Mouse (Mus musculus) splenic B cell, adult 2 months (primary cell): ENCODE results near the gene Dennd5b.

Source experiments
- DNase-seq: peaks from one replicate; pipeline ENCODE4 v3.0.0-alpha.2; 2011; ENCODE audit warnings: low read depth, low spot score
- H3K27me3 ChIP-seq: 2 replicates; pipeline ENCODE4 v1.6.1; 2012; ENCODE audit warnings: mild to moderate bottlenecking, low read length, moderate library complexity, mixed read lengths; ENCODE audit not compliant: control insufficient read depth, poor library complexity, insufficient read depth, severe bottlenecking
- H3K36me3 ChIP-seq: 2 replicates; pipeline ENCODE4 v1.6.1; 2012; ENCODE audit warnings: mild to moderate bottlenecking, low read length, moderate library complexity, mixed read lengths; ENCODE audit not compliant: control insufficient read depth, poor library complexity, insufficient read depth, severe bottlenecking

Dennd5b gene

GRCm38 (mm10) chr6:149123042-149123441, 21.6 kb upstream of the Dennd5b start:
- no peaks in the 10 kb centered on the region for H3K27me3 ChIP-seq
- DNase-seq = no peak
- no peaks in the 10 kb centered on the region for H3K36me3 ChIP-seq

GRCm38 (mm10) chr6:149119853-149120252, 18.4 kb upstream of the Dennd5b start:
- DNase-seq = peak; percentile 86
- Histone ChIP-seq H3K27me3 (no peaks in the 10 kb centered on the region; the same call in 1 of the 2 replicates), H3K36me3 (no peaks in the 10 kb centered on the region)

DNA sequence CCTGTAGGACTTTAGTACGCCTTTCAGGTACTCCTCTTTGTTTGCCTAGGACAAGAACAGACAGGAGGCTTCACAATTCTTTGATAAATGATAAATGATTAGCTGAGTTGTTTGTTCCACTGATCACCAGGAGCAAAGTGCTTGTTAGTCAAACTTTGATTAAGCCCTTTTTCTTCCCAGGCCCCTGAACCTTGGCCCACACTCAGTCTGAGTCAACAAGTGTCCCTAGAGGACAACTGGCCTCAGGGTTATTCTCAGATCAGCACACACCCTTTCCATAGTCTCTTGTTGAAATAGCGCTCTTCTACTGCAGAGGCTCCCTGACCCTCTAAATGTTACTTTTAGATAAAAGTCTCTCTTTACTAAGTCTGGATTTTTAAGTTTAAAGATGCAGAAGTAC, 17.5 kb upstream of the Dennd5b start:
- H3K36me3 ChIP-seq = no peaks in the 10 kb centered on the region
- no peaks in the 10 kb centered on the region; the same call in 1 of the 2 replicates for H3K27me3 ChIP-seq
- no peak for DNase-seq

DNA sequence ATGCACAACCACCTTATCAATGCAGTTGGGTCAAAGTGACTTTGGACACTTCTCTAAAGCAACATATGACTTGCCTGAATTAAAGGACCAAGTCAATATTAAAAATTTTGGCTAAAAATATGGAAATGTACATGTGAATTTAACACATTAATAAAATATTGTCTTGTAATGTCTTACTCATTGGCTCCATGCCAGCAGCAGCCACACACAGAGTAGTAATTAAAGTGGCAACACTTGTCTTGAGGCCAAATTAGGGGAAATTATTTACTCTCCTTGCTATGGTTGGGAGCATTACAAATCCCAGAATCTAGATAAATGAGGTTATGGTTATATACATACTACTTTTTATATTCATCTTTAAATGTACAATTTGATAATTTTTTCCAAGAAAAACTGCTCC, 15.5 kb upstream of the Dennd5b start:
- Histone ChIP-seq H3K36me3 (no peaks in the 10 kb centered on the region), H3K27me3 (no peaks in the 10 kb centered on the region; the same call in 1 of the 2 replicates)
- no peak for DNase-seq

- Histone ChIP-seq H3K36me3 (no peaks in the 10 kb centered on the region), H3K27me3 (no peaks in the 10 kb centered on the region)
- DNase-seq = no peak
These were observed 7.4 kb upstream of the Dennd5b start for GRCm38 (mm10) chr6:149108909-149109308.

DNA sequence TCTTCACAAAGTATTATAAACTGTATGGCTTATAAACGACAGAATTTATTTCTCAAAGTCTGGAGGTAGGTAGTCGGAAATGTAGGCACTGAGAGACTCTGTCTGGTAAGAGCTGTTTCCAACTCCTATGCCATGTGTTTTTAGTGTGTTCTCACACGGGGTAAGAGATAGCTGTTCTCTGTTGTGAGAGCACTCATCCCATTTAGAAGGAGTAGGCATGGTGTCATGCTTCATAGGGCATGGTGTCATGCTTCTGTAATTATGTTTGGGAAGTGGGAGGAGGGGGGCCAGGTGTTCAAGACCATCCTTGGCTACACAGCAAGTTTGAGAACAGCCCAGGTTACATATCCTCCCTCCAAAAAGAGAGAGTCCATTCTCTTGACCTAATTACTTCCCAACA, 6.1 kb upstream of the Dennd5b start:
- Histone ChIP-seq H3K27me3 (no peaks in the 10 kb centered on the region), H3K36me3 (no peaks in the 10 kb centered on the region)
- DNase-seq = no peak

GRCm38 (mm10) chr6:149103451-149103850, 2.0 kb upstream of the Dennd5b start:
- no peak for DNase-seq
- H3K36me3 ChIP-seq = no peaks in the 10 kb centered on the region
- no peaks in the 10 kb centered on the region for H3K27me3 ChIP-seq

GRCm38 (mm10) chr6:149101943-149102243, 413 bp upstream of the Dennd5b start:
- no peak for DNase-seq
- Histone ChIP-seq H3K36me3 (no peaks in the 10 kb centered on the region), H3K27me3 (no peaks in the 10 kb centered on the region)

DNA sequence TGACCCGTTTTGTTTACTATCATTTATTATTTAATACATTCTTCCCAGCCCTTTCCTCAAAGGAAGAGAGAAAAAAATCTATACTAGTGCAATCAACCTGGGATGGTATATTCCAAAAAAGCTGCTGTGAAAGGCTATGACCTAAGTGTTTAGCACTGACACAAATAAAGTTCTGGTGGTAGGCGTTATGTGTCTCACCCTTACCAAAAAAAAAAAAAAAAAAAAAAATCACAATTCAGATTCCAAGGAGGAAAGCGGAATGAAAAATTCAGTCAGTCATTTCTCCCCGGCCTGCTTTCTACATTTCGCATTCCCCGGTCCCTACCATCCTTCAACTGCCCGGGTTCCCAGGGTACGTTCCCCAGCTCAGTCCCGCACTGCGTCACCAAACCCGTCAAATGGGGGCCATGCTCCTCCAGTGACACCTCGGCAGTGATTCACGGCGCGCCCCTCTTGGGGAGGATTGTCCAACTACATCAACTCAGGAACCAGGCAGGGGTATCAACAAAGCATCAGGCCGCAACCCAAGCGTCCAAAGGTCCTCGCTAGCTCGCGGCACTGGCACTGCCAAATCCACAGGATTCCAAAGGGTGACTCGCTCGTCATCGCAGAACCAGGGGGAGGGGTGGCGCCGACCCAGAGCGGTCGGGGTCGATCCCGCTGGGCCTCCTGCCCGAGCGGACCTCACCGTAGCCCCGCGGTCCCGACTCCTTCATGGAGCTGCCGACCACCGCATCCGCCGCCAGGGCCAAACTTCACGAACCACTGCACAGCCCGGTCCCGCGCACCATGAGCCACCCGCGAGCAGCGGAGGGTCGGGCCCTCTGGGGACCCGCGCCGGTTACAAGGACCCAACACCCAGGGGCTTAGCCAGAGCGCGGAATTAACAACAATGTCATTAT, 1.1 kb downstream of the Dennd5b start:
- Histone ChIP-seq H3K36me3 (no peaks in the 10 kb centered on the region), H3K27me3 (no peaks in the 10 kb centered on the region)
- DNase-seq = peak; percentile 56

DNA sequence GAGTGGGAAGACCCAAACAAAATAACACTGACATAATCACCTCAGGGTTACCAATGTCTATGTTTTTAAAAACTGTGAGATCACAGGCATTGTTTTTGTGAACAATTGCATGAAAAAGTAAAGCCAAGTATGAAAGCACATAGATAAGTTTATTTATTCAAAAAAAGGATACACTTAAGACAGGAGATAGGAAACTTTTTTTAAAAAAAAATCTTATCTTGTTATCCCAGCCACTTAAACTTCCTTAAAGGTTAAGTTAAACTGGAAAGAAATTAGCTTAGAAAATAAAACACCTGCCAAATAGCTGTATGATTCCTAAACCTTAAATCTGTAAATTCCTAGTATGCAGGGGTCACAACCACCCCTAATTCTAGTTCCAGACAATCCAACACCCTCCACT, 2.5 kb downstream of the Dennd5b start:
- no peak for DNase-seq

DNA sequence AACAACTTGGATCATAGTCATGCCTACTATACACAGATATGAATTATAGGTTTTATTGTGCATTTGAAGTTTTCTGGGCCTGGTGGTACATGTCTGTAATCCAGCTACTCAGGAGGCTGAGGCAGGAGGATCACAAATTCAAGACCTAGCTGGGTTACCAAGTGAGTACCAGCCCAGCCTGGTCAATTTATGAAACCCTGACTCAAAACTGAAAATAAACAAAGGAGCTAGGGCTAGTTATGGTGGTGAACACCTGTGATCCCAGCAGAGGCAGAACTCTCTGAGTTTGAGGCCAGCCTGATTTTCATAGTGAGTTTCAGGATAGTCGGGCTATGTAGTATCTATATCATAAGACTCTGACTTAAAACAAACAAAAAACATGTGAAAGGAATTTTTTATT, 4.2 kb downstream of the Dennd5b start:
- DNase-seq = no peak
- Histone ChIP-seq H3K27me3 (no peaks in the 10 kb centered on the region), H3K36me3 (no peaks in the 10 kb centered on the region)

More for the DNA sequence above, 2.5 kb downstream of the Dennd5b start:
- Histone ChIP-seq H3K36me3 (no peaks in the 10 kb centered on the region), H3K27me3 (no peaks in the 10 kb centered on the region)

GRCm38 (mm10) chr6:149096233-149096632, 5.2 kb downstream of the Dennd5b start:
- H3K36me3 ChIP-seq = no peaks in the 10 kb centered on the region
- H3K27me3 ChIP-seq = no peaks in the 10 kb centered on the region
- DNase-seq = no peak

- DNase-seq = peak; percentile 38
- H3K36me3 ChIP-seq = no peaks in the 10 kb centered on the region
These were observed 6.1 kb downstream of the Dennd5b start for GRCm38 (mm10) chr6:149095389-149095788.

DNA sequence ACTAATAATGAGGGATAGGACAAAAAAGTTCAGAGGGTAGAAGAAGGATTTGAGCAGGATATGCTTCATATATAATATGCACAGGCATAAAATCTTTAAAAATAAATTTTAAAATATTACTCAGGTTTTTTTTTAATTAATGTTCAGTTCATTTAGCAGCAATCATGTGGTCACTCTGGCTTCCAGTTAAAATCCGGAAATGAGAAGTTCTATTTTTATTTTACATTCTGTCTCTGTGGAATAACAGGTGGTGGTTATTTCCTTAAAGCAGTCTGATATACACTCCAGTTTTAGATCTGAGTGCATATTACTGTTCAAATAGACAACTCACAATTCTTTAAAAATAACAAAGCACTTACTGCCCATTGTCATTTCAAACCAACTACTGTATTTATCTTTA, 6.9 kb downstream of the Dennd5b start:
- DNase-seq = peak; percentile 48
- H3K27me3 ChIP-seq = no peaks in the 10 kb centered on the region

More at GRCm38 (mm10) chr6:149095389-149095788, 6.1 kb downstream of the Dennd5b start:
- no peaks in the 10 kb centered on the region for H3K27me3 ChIP-seq

GRCm38 (mm10) chr6:149093465-149093864, 8.0 kb downstream of the Dennd5b start:
- no peak for DNase-seq
- Histone ChIP-seq H3K36me3 (no peaks in the 10 kb centered on the region; the same call in 1 of the 2 replicates), H3K27me3 (no peaks in the 10 kb centered on the region)

More for the DNA sequence above, 6.9 kb downstream of the Dennd5b start:
- no peaks in the 10 kb centered on the region; the same call in 1 of the 2 replicates for H3K36me3 ChIP-seq
